Comparison of ENCODE assay signal across 20 mouse cellular contexts in the genomic region with DNA sequence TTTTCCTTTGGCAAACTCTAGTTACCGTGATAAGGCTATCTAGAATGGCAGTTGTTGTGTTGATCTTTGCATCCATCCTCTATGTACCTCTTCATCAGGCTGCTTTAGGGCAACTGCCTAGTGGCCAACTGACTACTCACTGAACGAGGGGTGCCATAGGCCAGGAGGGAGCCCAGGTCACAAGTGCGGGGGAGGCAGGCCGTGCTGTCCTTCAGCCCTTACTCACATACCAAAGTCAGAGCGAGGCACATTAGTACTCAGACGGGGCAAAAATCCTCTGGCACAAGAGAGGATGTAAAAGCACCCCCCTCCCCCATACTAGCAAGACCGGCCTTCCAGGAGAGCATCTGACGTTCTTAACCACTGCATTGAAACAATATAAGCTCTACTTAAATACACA.
"Had no signal": no experiment of that assay in that cellular context is flagged by ENCODE, and none has a peak within 500 bp of the region (broad histone marks: within the 10 kb centered on the region; RNA-seq: fewer than 3 reads in every experiment).

No protein-coding gene starts in this region.

- H3K36me3 ChIP-seq: lung, embryonic 15.5 days; midbrain, embryonic 12.5 days; midbrain, embryonic 15.5 days; neural tube, embryonic 13.5 days; neural tube, embryonic 15.5 days; stomach, embryonic 15.5 days had no signal

- H3K9me3 ChIP-seq: lung, embryonic 15.5 days; midbrain, embryonic 12.5 days; midbrain, embryonic 15.5 days; neural tube, embryonic 13.5 days; neural tube, embryonic 15.5 days; stomach, embryonic 15.5 days had no signal

- H3K27me3 ChIP-seq: lung, embryonic 15.5 days; midbrain, embryonic 12.5 days; midbrain, embryonic 15.5 days; neural tube, embryonic 13.5 days; neural tube, embryonic 15.5 days; stomach, embryonic 15.5 days had no signal

- H3K4me3 ChIP-seq: lung, embryonic 15.5 days; midbrain, embryonic 12.5 days; midbrain, embryonic 15.5 days; myocyte; neural tube, embryonic 13.5 days; neural tube, embryonic 15.5 days; stomach, embryonic 15.5 days had no signal

- H3K27ac ChIP-seq: liver, embryonic 14.5 days; lung, embryonic 15.5 days; macrophage; midbrain, embryonic 12.5 days; midbrain, embryonic 15.5 days; neural tube, embryonic 13.5 days; neural tube, embryonic 15.5 days; stomach, embryonic 15.5 days; stomach, postnatal 0 days had no signal

- ATAC-seq: lung, postnatal 0 days; midbrain, embryonic 15.5 days had no signal

- H3K4me2 ChIP-seq: lung, embryonic 15.5 days; midbrain, embryonic 12.5 days; midbrain, embryonic 15.5 days; neural tube, embryonic 13.5 days; neural tube, embryonic 15.5 days; stomach, embryonic 15.5 days had no signal

- H3K9ac ChIP-seq: liver, embryonic 14.5 days; lung, embryonic 15.5 days; midbrain, embryonic 12.5 days; midbrain, embryonic 15.5 days; neural tube, embryonic 13.5 days; neural tube, embryonic 15.5 days; stomach, embryonic 15.5 days had no signal

- DNase-seq: lung, adult 2 months; lung, postnatal 14 days; lung, postnatal 36 days; retina, postnatal 1 day; right cerebral cortex, adult 18-20 months; right cerebral cortex, postnatal 14 days; thymus, adult 2 months; thymus, postnatal 25 days; thymus, postnatal 4 days had no signal

- H3K4me1 ChIP-seq: lung, embryonic 15.5 days; midbrain, embryonic 15.5 days; neural tube, embryonic 13.5 days; stomach, embryonic 15.5 days had no signal
